Mouse (Mus musculus): Measurements from ENCODE around the gene Rflnb. TPM values are rescaled to one million over a fixed set of nuclear protein-coding genes. Genes with fewer than 3 reads are reported as not detected.

Gene Rflnb
- 3.9 and 6.7 TPM in 2 replicates for polyA plus RNA-seq (2021; fragmentation: Nextera tagmentation)
- long read RNA-seq, experiment 1, transcript Rflnb-201 (3 exons, 3,512 nt), result major isoform, 9 of 12 reads
- long read RNA-seq, experiment 1, partial matches to known transcripts, result 0 of 12 reads
- long read RNA-seq, experiment 1, other reads (novel, unspliced or antisense), result 3 of 12 reads
- long read RNA-seq, experiment 2, transcript Rflnb-201 (3 exons, 3,512 nt), result major isoform, 8 of 13 reads
- long read RNA-seq, experiment 2, partial matches to known transcripts, result 2 of 13 reads
- long read RNA-seq, experiment 2, other reads (novel, unspliced or antisense), result 3 of 13 reads

GRCm38 (mm10) chr11:76027139-76028071 is at the start of gene Rflnb:
TSS of gene Rflnb (minus strand) at chr11:76027782.

DNA sequence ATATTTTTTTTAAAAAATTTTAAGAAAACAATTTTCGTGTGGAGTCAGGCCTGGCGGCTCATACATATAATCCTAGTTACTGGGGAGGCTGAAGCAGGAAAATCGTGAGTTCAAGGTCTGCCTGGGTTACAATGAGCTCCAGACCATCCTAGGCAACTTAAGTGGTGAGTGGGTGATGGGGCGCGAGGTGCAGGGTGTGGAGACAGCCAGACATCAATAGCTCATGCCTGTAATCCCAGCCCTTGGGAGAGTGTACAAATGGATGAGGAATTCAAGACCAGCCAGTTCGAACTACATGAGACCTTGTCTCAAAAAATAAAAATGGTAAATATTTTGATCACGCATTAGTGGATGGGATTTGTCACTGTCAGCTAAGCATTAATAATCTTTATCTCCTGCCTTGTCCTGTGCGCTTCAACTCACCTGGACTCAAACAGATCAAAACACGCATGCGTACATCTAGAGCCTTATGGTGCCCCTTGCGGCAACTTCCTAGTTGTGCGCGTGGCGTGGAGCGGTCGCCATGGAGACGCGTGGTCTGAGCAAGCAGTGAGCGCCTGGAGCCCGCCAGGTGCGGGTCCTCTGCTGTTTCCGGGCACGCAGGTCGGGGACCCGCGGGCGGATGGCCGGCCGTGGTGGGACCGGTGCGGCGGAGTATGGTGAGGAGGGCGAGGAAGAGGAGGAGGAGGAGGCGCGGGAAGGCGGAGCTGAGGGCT is 28.0 kb downstream of the Rflnb start, which contains the start of gene 1700016K19Rik:
Gene 1700016K19Rik, plus strand, starts transcription at position 473 of the 716 bp plus-strand sequence.

Other genes starting within 250 kb of the Rflnb start
- 1.5 and 1.9 TPM in 2 replicates for gene Doc2b, start 231.7 kb downstream of the Rflnb start, polyA plus RNA-seq (2021; fragmentation: Nextera tagmentation)
- 0.32 and 0.99 TPM in 2 replicates for gene Rph3al, start 89.4 kb downstream of the Rflnb start, polyA plus RNA-seq (2021; fragmentation: Nextera tagmentation)
- 5.0 and 5.5 TPM in 2 replicates for gene 1700016K19Rik, start 27.9 kb downstream of the Rflnb start, polyA plus RNA-seq (2021; fragmentation: Nextera tagmentation)
- 52.9 and 56.8 TPM in 2 replicates for gene Vps53, start 151.9 kb upstream of the Rflnb start, polyA plus RNA-seq (2021; fragmentation: Nextera tagmentation)
- gene Fam57a, start 151.9 kb upstream of the Rflnb start, polyA plus RNA-seq (2021; fragmentation: Nextera tagmentation), result 12.6 and 15.7 TPM in 2 replicates
- gene Dbil5, start 189.8 kb upstream of the Rflnb start, polyA plus RNA-seq (2021; fragmentation: Nextera tagmentation), result 1.2 and 2.3 TPM in 2 replicates
- gene Gemin4, start 189.9 kb upstream of the Rflnb start, polyA plus RNA-seq (2021; fragmentation: Nextera tagmentation), result 6.8 and 7.1 TPM in 2 replicates
- gene Mrm3, start 215.9 kb upstream of the Rflnb start, polyA plus RNA-seq (2021; fragmentation: Nextera tagmentation), result 17.3 and 21.4 TPM in 2 replicates
- 110 and 123 TPM in 2 replicates for gene Glod4, start 215.9 kb upstream of the Rflnb start, polyA plus RNA-seq (2021; fragmentation: Nextera tagmentation)

Data from left cerebral cortex, adult 6 months (tissue).